Mouse (Mus musculus) heart, embryonic 10.5 days (tissue): Measurements from ENCODE around the gene Ang4. TPM values are rescaled to one million over a fixed set of nuclear protein-coding genes. Genes with fewer than 3 reads are reported as not detected.
"Not testable (repeated sequence)": the region's sequence is repeated elsewhere in the genome, so short reads cannot be mapped to it uniquely, and the experiment has no call there.

Experiments
- DNase-seq: peaks from one replicate; pipeline ENCODE4 v3.0.0-alpha.2; 2017; ENCODE audit warnings: low spot score
- H3K27ac ChIP-seq: fragments of 300-500 bp; sonication (generic); 2 replicates; pipeline ENCODE4 v1.5.1; 2016; ENCODE audit warnings: mild to moderate bottlenecking
- H3K27me3 ChIP-seq: fragments of 300-500 bp; sonication (generic); 2 replicates; pipeline ENCODE4 v1.6.1; 2016; ENCODE audit warnings: mild to moderate bottlenecking; ENCODE audit not compliant: poor library complexity, insufficient read depth, severe bottlenecking
- H3K36me3 ChIP-seq: fragments of 300-500 bp; sonication (generic); 2 replicates; pipeline ENCODE4 v1.6.1; 2016; ENCODE audit warnings: mild to moderate bottlenecking, moderate library complexity
- H3K4me1 ChIP-seq: fragments of 300-500 bp; sonication (generic); 2 replicates; pipeline ENCODE4 v1.6.1; 2016; ENCODE audit warnings: mild to moderate bottlenecking
- H3K4me3 ChIP-seq: fragments of 300-500 bp; sonication (generic); 2 replicates; pipeline ENCODE4 v1.5.1; 2016; ENCODE audit warnings: mild to moderate bottlenecking, moderate library complexity
- H3K9me3 ChIP-seq: fragments of 300-500 bp; sonication (generic); 2 replicates; pipeline ENCODE4 v1.6.1; 2016; ENCODE audit warnings: mild to moderate bottlenecking, moderate library complexity
- WGBS: fragments of 180-500 bp; shearing (Covaris S2); methylation state at CpG from one replicate; pipeline ENCODE4 v1.1.7; 2016; 5-methylcytosine and 5-hydroxymethylcytosine counted together
- polyA plus RNA-seq: library from polyadenylated mRNA; unstranded; fragments of >200 nt; fragmentation: Nextera tagmentation; extraction: Ambion mirVana; gene quantifications from 2 replicates; pipeline ENCODE4 v1.2.1, GENCODE M21; 2016

Ang4 gene
- polyA plus RNA-seq: not detected in 2 replicates

- H3K27ac ChIP-seq: no peak within 1 kb of the TSS
- no peaks in the 10 kb centered on the region for H3K27me3 ChIP-seq
- H3K4me1 ChIP-seq: no peaks in the 10 kb centered on the region
- no peaks in the 10 kb centered on the region for H3K36me3 ChIP-seq
- no peak within 1 kb of the TSS for H3K4me3 ChIP-seq
- no peak for DNase-seq
- WGBS: 68% methylated on average over 5 of the region's 5 CpGs
- H3K9me3 ChIP-seq: no peaks in the 10 kb centered on the region
These were observed at the start of gene Ang4 for GRCm38 (mm10) chr14:51773490-51773889. Ang4 (minus strand) TSS chr14:51773590.

GRCm38 (mm10) chr14:51799746-51800145 lies 26.4 kb upstream of the Ang4 start, which contains the start of gene AY358078:
AY358078 (plus strand) TSS chr14:51800046.
- H3K9me3 ChIP-seq: no peaks in the 10 kb centered on the region
- H3K27ac ChIP-seq: no peak within 1 kb of the TSS
- no peaks in the 10 kb centered on the region for H3K27me3 ChIP-seq
- WGBS: 78% methylated on average over 2 of the region's 2 CpGs
- no peak within 1 kb of the TSS for H3K4me3 ChIP-seq
- DNase-seq: no peak
- H3K36me3 ChIP-seq: no peaks in the 10 kb centered on the region
- H3K4me1 ChIP-seq: no peaks in the 10 kb centered on the region

GRCm38 (mm10) chr14:51794106-51794505 lies 20.7 kb upstream of the Ang4 start:
- Histone ChIP-seq H3K27ac (no peak overlapping the region), H3K27me3 (no peaks in the 10 kb centered on the region), H3K4me3 (no peak overlapping the region), H3K36me3 (no peaks in the 10 kb centered on the region), H3K9me3 (no peaks in the 10 kb centered on the region), H3K4me1 (no peaks in the 10 kb centered on the region)
- WGBS: 75% methylated on average over 2 of the region's 2 CpGs
- DNase-seq: no peak

- 81% methylated on average over 2 of the region's 2 CpGs for WGBS
- Histone ChIP-seq H3K9me3 (no peaks in the 10 kb centered on the region), H3K4me3 (no peak overlapping the region), H3K36me3 (no peaks in the 10 kb centered on the region), H3K27ac (no peak overlapping the region), H3K4me1 (0 out of 2 replicates have a peak, but pooled peaks cover 4% of the 10 kb centered on the region), H3K27me3 (no peaks in the 10 kb centered on the region)
- no peak for DNase-seq
These were observed 15.8 kb upstream of the Ang4 start for GRCm38 (mm10) chr14:51789196-51789595.

GRCm38 (mm10) chr14:51787061-51787460 lies 13.7 kb upstream of the Ang4 start:
- DNase-seq: no peak
- Histone ChIP-seq H3K27me3 (no peaks in the 10 kb centered on the region), H3K36me3 (no peaks in the 10 kb centered on the region), H3K4me3 (no peak overlapping the region), H3K27ac (no peak overlapping the region), H3K4me1 (0 out of 2 replicates have a peak, but pooled peaks cover 4% of the 10 kb centered on the region), H3K9me3 (no peaks in the 10 kb centered on the region)
- WGBS: 74% methylated on average over 5 of the region's 5 CpGs

GRCm38 (mm10) chr14:51786335-51786734 lies 12.9 kb upstream of the Ang4 start:
- 65% methylated on average over 4 of the region's 4 CpGs for WGBS
- H3K4me1 ChIP-seq: 0 out of 2 replicates have a peak, but pooled peaks cover 4% of the 10 kb centered on the region
- no peaks in the 10 kb centered on the region for H3K27me3 ChIP-seq
- H3K36me3 ChIP-seq: no peaks in the 10 kb centered on the region
- no peaks in the 10 kb centered on the region for H3K9me3 ChIP-seq
- no peak overlapping the region for H3K27ac ChIP-seq
- no peak overlapping the region for H3K4me3 ChIP-seq
- no peak for DNase-seq

- H3K9me3 ChIP-seq: no peaks in the 10 kb centered on the region
- H3K27ac ChIP-seq: no peak overlapping the region
- no peaks in the 10 kb centered on the region for H3K27me3 ChIP-seq
- 72% methylated on average over 4 of the region's 4 CpGs for WGBS
- DNase-seq: no peak
- no peaks in the 10 kb centered on the region for H3K4me1 ChIP-seq
- H3K4me3 ChIP-seq: no peak overlapping the region
- H3K36me3 ChIP-seq: no peaks in the 10 kb centered on the region
These were observed 5.6 kb upstream of the Ang4 start for GRCm38 (mm10) chr14:51778865-51779481.

GRCm38 (mm10) chr14:51777791-51778190 lies 4.4 kb upstream of the Ang4 start:
- Histone ChIP-seq H3K27me3 (no peaks in the 10 kb centered on the region), H3K36me3 (no peaks in the 10 kb centered on the region), H3K4me1 (no peaks in the 10 kb centered on the region), H3K27ac (no peak overlapping the region), H3K4me3 (no peak overlapping the region), H3K9me3 (no peaks in the 10 kb centered on the region)
- no peak for DNase-seq
- 94% methylated on average over 1 of the region's 1 CpGs for WGBS

- not testable (repeated sequence) for H3K4me3 ChIP-seq, H3K4me1 ChIP-seq, H3K9me3 ChIP-seq, DNase-seq, H3K36me3 ChIP-seq, H3K27ac ChIP-seq, H3K27me3 ChIP-seq
- WGBS: 76% methylated on average over 1 of the region's 1 CpGs
These were observed 2.0 kb downstream of the Ang4 start for GRCm38 (mm10) chr14:51771378-51771777.

GRCm38 (mm10) chr14:51755944-51756343 lies 17.4 kb downstream of the Ang4 start:
- 67% methylated on average over 2 of the region's 2 CpGs for WGBS
- no peak overlapping the region for H3K27ac ChIP-seq
- no peak overlapping the region for H3K4me3 ChIP-seq
- no peaks in the 10 kb centered on the region for H3K27me3 ChIP-seq
- H3K4me1 ChIP-seq: no peaks in the 10 kb centered on the region
- H3K9me3 ChIP-seq: no peaks in the 10 kb centered on the region
- DNase-seq: no peak
- no peaks in the 10 kb centered on the region for H3K36me3 ChIP-seq

- Histone ChIP-seq H3K4me1 (peaks cover 15% of the 10 kb centered on the region), H3K27ac (no peak overlapping the region), H3K27me3 (peaks cover 55% of the 10 kb centered on the region), H3K9me3 (no peaks in the 10 kb centered on the region), H3K36me3 (no peaks in the 10 kb centered on the region), H3K4me3 (peak overlapping the region; percentile 65)
- DNase-seq: peak; percentile 74
- WGBS: 1% methylated on average over 42 of the region's 42 CpGs
These were observed 32.8 kb downstream of the Ang4 start for GRCm38 (mm10) chr14:51740347-51741170.

GRCm38 (mm10) chr14:51739150-51739993 lies 34.0 kb downstream of the Ang4 start:
- 3% methylated on average over 24 of the region's 24 CpGs for WGBS
- Histone ChIP-seq H3K9me3 (no peaks in the 10 kb centered on the region), H3K4me1 (peaks cover 15% of the 10 kb centered on the region), H3K4me3 (peak overlapping the region; percentile 65), H3K36me3 (no peaks in the 10 kb centered on the region), H3K27me3 (peaks cover 55% of the 10 kb centered on the region), H3K27ac (no peak overlapping the region)
- DNase-seq: no peak
